Mouse (Mus musculus) common myeloid progenitor, adult 5-6 weeks (primary cell): ENCODE results near the gene Cadps2. TPM values are rescaled to one million over a fixed set of nuclear protein-coding genes. Genes with fewer than 3 reads are reported as not detected.

Source experiments
- ATAC-seq: replicated peaks from 2 replicates; pipeline ENCODE4 v1.8.0; 2016; ENCODE audit warnings: low read depth, mild to moderate bottlenecking, moderate TSS enrichment, inconsistent platforms; ENCODE audit not compliant: poor library complexity, severe bottlenecking
- total RNA-seq: library from RNA; stranded (forward); fragments of 200-1000, 187-1606 nt; gene quantifications from 2 replicates; pipeline ENCODE4 v1.2.3, GENCODE M21; 2017

Gene Cadps2
- total RNA-seq, 1 experiment from 2014 or later, result 2.4 TPM

DNA sequence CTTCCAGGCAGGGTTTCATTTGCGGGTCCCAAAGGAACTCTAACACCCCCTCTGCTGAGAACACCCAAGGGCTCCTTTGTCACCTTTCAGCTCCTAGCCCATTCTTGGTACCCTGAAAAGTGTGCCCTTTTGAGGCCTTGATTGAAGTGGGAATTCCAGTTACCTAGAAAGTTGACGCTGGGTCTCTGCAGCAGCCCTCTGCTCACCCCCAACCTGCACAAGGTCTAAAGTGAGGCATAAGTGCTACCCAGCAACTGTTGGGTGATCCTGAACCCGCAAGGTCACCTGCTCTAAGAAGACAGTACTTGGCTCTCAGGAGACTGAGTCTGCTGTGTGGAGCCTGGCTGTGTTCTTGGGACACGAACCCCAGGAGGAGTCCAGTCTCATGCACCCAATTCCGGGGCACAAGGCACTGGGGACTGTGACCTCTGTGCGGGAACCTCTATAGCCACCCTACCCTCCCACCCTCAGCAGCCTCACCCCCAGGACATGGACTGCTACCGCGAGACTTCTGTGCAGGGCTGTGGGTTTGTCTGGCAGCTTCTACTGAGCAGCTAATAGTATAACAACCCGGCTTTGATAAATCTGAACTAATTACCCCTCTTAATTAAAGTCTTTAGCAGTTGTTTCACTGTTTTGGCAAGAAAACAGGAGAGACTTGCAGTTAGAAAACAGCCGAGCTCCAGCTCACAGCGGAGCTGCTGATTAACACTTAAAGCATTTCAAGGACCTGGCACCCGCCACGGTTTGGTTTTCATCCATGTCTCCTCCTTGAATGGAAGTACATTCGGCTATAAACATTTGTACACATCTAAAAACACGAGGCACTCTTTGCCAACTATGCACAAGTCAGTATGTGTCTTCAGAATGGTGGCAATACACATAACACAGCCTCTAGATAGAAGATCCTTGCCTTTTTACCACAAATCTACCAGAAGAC is 595.1 kb downstream of the Cadps2 start:
- no peak for ATAC-seq

Other genes starting within 250 kb of the Cadps2 start
- gene Rnf133, start 189.1 kb downstream of the Cadps2 start, total RNA-seq, result not detected in 2 replicates
- not detected in 2 replicates for gene Rnf148, start 184.3 kb downstream of the Cadps2 start, total RNA-seq
- not detected in 2 replicates for gene Tas2r118, start 130.6 kb upstream of the Cadps2 start, total RNA-seq